Mouse (Mus musculus): ENCODE measurements around the gene Ednra.

GRCm38 (mm10) chr8:77623677-77624209, 100.5 kb downstream of the Ednra start:
- no peak for TF ChIP-seq POLR2A (IDR thresholded peaks at IDR 0.05; ENCODE audit: low read depth, low read length)
- no peak for TF ChIP-seq CTCF (conservative IDR thresholded peaks at IDR 0.05; ENCODE audit: insufficient read depth, insufficient read length, low read depth, low read length)

Measured in kidney, adult 2 months (tissue).